Mouse (Mus musculus) left cerebral cortex, postnatal 25 days (tissue): Measurements from ENCODE around the gene Trim67. TPM values are rescaled to one million over a fixed set of nuclear protein-coding genes. Genes with fewer than 3 reads are reported as not detected.

Source experiments
- DNase-seq, 2 experiments: peaks; one replicate each; pipeline ENCODE4 v3.0.0; 2022; ENCODE audit warnings: low spot score in 2 of 2, mixed read lengths in 1 of 2
- intact Hi-C: fragments of 180-260 bp; cut with DNase I; formaldehyde crosslinking; loops from one replicate; pipeline ENCODE4 v1.15.1; 2025
- total RNA-seq, 2 experiments: library from RNA; stranded (reverse); gene quantifications; 2 replicates each; pipeline ENCODE4 v1.2.3; 2021

Trim67 gene
- total RNA-seq, 2 experiments from 2014 or later = 2.2 to 2.4 TPM

- intact Hi-C loops = loop anchor here (5.0 kb wide), 1 partner anchor 35 kb away; no protein-coding TSS in a partner anchor
- peak; percentile 58 to 69 for DNase-seq
Measured at GRCm38 (mm10) chr8:124792186-124792585, 706 bp upstream of the Trim67 start.

- peak; percentile 56 to 73 for DNase-seq
- intact Hi-C loops = loop anchor here (5.0 kb wide), 1 partner anchor 34 kb away; no protein-coding TSS in a partner anchor
Measured at GRCm38 (mm10) chr8:124793172-124793651, 320 bp downstream of the Trim67 start.

- intact Hi-C loops = loop anchor here (5.0 kb wide), 1 partner anchor 33 kb away; no protein-coding TSS in a partner anchor
- DNase-seq = peak; percentile 16 to 38
Measured at GRCm38 (mm10) chr8:124793661-124794485, 981 bp downstream of the Trim67 start.

DNA sequence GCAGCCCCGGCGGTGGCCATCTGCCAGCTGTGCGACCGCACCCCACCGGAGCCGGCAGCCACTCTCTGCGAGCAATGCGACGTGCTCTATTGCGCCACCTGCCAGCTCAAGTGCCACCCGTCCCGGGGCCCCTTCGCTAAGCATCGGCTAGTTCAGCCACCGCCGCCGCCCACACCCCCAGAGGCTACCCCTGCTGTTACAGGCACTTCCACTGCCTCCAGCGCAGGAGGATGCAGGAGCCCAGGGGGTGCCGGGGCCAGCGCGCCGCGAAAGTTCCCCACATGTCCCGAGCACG lies 1.5 kb downstream of the Trim67 start:
- intact Hi-C loops = loop anchor here (5.0 kb wide), 1 partner anchor 33 kb away; no protein-coding TSS in a partner anchor
- peak; percentile 81 to 83 for DNase-seq

GRCm38 (mm10) chr8:124795781-124796488 lies 3.0 kb downstream of the Trim67 start:
- intact Hi-C loops = no loop called here
- no peak for DNase-seq

DNA sequence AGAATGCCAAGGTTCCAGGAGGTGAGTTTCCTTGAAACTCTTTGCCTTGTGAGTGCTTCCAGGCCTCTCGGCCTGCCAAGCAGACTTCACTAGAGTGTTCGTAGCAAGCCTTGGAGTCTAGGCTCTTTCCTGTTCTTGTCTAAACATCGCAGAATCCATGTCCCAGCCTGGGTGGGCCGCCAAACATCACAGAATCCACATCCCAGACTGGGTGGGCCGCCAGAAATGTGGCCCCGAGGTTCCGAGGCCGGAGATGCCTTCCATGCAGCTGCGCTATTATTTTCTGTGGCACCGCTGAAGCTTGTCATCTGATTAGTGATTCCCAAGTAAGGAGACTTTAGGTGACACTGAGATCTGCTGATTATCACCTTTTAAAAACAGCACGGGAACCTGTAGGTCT lies 7.7 kb downstream of the Trim67 start:
- intact Hi-C loops = no loop called here
- no peak for DNase-seq

DNA sequence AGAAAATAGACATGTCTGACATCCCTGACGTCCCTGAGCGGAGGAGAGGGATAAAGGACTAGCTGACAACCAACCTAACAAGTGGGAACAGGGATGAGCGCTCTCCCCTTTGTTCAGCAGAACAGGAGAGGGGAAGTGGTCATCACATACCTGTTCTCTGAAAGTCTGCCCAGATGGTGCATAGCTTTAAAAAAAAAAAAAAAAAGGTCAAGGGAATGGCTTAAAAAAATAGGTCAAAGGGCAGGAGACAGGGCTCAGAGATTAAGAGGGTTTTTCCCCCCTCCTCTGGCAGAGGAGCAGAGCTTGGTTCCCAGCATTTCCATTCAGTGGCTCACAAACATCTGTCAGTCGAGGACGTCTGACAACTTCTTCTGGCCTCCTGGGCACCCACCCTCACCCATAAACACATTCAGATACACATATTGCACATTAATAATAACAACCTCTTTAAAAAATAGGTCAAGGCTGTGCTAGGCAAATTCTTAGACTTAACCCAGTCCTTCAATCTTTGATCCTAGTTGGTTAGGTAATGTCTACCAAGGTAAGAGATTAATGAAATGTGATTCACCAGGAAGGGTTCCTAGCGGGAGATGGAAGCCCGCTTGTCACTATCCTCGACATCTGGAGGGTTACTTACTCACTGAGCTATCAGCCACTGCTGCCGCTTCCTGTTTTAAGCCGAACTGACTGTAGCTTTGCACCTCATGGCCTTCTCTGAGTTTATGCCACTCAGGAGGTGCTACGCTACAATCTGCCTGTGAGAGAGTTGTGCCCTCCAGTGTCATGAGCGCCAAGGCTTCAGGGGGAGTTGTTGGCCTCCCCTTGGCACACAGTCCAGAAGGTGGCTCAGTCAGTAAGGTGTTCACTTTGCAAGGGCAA lies 11.2 kb downstream of the Trim67 start:
- intact Hi-C loops = no loop called here
- DNase-seq = no peak

- DNase-seq = no peak
- intact Hi-C loops = no loop called here
Measured at GRCm38 (mm10) chr8:124805990-124806389, 13.1 kb downstream of the Trim67 start.

DNA sequence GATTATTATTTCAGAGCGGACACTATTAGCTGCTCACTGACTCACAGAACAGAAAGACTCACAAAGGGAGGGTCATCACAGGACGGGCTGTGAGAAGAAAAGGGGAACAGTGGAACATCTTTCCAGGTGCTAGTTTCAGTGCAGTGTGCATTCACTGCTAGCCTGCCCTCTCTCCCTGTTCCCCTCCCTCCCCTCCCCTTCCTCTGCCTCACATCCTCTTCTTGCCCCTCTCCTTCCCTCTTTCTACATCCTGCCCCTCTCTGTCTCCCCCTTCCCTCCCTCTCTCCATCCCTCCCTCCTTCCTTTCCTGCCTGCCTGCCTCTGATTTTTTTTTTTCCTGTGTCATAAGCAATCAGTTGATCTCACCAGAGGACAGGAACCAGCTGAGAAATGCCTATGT lies 16.5 kb downstream of the Trim67 start:
- intact Hi-C loops = no loop called here
- DNase-seq = no peak

DNA sequence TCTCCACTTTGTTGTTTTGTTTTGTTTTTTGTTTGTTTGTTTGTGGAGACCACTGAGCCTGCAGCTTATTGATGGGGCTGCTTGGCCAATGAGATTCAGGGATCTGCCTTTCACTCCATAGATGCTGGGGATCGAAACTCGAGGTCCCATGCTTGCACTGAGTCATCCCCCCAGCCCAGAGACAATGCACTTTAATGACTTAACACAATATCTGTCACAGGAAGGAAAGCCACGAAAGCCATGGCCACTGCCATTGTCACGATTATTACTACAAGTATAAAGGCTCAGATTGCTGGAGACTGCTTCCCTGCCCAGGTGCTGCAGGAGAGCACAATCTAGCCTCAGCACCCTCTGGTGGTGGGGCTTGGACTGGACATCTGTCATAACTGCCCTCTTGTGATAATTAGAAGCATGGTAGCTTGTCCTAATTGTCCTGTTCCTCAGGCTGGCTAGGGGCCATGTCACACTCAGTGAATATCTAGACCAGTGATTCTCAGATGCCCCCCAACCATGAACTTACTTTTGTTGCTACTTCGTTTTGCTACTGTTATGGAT lies 17.2 kb downstream of the Trim67 start:
- intact Hi-C loops = no loop called here

GRCm38 (mm10) chr8:124810689-124811394 lies 17.9 kb downstream of the Trim67 start:
- intact Hi-C loops = no loop called here
- no peak for DNase-seq

More for the DNA sequence above, 17.2 kb downstream of the Trim67 start:
- no peak for DNase-seq

GRCm38 (mm10) chr8:124813326-124813725 lies 20.4 kb downstream of the Trim67 start:
- intact Hi-C loops = no loop called here
- DNase-seq = no peak

DNA sequence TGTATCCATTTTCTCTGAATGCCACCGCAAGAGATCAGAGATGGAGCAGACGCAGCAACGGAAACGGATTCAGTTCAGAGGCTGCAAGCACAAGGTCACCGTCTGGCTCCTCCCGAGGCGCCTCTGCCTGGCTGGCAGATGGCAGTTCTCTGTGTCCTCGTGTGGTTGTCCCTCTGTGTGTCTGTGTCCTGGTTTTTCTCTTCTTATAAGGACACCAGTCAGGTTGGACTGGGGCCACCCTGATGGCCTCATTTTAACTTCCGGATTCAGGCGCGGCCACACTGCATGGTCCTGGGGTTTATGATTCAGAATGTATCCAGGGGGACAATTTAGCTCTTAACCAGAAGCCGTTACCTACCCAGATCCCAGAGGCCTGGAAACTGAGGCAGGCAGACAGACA lies 23.0 kb downstream of the Trim67 start:
- intact Hi-C loops = no loop called here
- no peak for DNase-seq

GRCm38 (mm10) chr8:124816866-124817265 lies 24.0 kb downstream of the Trim67 start:
- no peak for DNase-seq
- intact Hi-C loops = no loop called here

- intact Hi-C loops = no loop called here
Measured at GRCm38 (mm10) chr8:124817361-124817760, 24.5 kb downstream of the Trim67 start.

DNA sequence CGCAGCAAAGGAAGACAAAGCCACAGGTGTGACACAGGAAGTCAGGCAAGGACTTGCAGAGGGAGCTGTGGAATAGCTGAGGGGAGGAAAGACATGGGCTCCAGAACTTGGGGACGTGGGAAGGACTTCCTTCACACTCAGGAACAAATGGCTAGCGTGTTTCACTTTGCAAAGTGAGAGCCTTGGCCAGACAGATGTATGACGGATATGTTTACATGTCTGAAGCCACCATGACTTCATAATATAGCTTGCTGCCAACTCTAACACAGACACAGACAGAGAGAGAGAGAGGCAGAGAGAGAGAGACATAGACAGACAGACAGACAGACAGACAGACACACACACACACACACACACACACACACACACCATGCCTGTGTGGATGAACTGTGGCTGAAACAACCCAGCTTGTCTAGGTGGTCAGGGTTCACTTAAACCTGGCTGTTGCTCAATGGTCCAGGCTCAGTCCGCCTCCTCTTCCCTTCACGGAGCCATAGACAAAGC lies 26.8 kb downstream of the Trim67 start:
- intact Hi-C loops = no loop called here
- DNase-seq = no peak

More at GRCm38 (mm10) chr8:124817361-124817760, 24.5 kb downstream of the Trim67 start:
- no peak for DNase-seq

- no peak for DNase-seq
Measured at GRCm38 (mm10) chr8:124820125-124820524, 27.2 kb downstream of the Trim67 start.

GRCm38 (mm10) chr8:124823497-124823896 lies 30.6 kb downstream of the Trim67 start:
- DNase-seq = no peak
- intact Hi-C loops = no loop called here

More at GRCm38 (mm10) chr8:124820125-124820524, 27.2 kb downstream of the Trim67 start:
- intact Hi-C loops = no loop called here
